Mouse (Mus musculus) cerebellum, postnatal 25 days (tissue): ENCODE measurements around the gene Gpr143.
"Not testable (repeated sequence)": the region's sequence is repeated elsewhere in the genome, so short reads cannot be mapped to it uniquely, and the experiment has no call there.

Experiments used
- DNase-seq, 2 experiments: peaks; one replicate each; pipeline ENCODE4 v3.0.0; 2021; ENCODE audit warnings: mixed read lengths in 2 of 2

The Gpr143 gene

DNA sequence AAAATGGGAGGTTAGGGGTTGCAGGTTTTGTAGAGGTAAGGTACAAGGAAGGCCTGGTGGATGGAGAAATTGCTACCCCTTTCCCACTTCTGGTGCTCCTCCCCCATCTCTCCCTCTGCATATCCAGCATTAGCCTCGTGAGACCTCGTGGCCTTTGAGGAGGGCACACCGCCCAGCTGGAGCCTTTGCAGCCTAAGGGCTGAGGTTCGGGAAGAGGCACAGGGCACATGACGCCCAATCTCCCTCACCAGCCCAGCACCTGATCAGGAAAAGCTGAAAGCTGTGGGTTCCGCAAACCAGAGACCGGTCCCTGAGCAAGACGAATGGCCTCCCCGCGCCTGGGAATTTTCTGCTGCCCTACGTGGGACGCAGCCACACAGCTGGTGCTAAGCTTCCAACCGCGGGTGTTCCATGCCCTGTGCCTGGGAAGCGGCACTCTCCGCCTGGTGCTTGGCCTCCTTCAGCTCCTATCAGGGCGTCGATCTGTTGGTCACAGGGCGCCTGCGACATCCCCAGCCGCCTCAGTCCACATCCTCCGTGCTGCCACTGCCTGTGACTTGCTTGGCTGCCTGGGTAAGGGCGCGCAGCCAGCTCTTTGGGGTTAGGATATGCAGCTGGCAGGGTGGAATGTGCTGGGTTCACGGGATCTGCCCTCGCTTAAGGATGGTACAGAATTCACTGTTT, at the start of gene Gpr143:
Gene Gpr143 (plus strand): TSS at position 202 of the 684 bp plus-strand sequence.
- DNase-seq = peak; percentile 4 to 5

- no peak for DNase-seq
Measured at GRCm38 (mm10) chrX:152735283-152735682, 46.4 kb upstream of the Gpr143 start.

GRCm38 (mm10) chrX:152738191-152738590, 43.5 kb upstream of the Gpr143 start:
- DNase-seq = no peak

- no peak for DNase-seq
Measured at GRCm38 (mm10) chrX:152738759-152739368, 42.9 kb upstream of the Gpr143 start.

GRCm38 (mm10) chrX:152743642-152744041, 38.1 kb upstream of the Gpr143 start:
- no peak for DNase-seq

DNA sequence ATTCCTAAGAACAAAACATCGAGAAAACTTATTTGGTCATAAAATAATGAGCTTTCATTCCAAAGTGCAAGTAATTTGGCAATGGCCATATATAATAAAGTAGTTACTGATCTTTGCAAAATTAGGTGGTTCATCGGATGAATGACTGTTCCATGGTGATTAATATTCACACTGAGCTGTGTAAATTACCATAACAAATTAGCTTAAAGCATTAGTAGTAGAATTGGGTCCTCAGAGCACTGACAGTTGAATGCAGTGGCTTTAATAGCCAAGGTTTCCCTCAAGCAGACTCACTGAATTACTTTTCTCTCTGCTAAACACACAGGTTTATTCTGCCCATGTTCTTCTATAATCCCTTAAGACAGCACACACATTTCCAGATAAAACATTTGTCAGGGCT, 35.8 kb upstream of the Gpr143 start:
- no peak for DNase-seq

- no peak for DNase-seq
Measured at GRCm38 (mm10) chrX:152755819-152756218, 25.9 kb upstream of the Gpr143 start.

DNA sequence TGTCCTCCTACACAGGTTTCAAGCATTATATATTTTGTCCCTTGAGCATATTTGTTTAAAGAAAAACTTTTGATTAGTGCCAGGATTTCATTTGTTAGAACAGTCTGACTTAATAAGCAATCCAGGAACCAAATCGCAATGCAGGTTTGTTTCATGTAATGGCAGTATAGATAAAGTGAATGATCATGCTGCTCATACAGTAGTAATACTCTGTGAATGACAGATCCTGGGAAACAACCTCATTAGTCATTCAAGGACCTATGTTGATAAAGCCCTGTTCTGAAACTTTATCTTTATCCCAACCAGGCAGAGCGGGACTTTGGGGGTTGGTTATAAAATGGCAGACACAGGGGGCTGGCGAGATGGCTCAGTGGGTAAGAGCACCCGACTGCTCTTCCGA, 25.4 kb upstream of the Gpr143 start:
- no peak for DNase-seq

GRCm38 (mm10) chrX:152762437-152762836, 19.3 kb upstream of the Gpr143 start:
- DNase-seq = no peak

DNA sequence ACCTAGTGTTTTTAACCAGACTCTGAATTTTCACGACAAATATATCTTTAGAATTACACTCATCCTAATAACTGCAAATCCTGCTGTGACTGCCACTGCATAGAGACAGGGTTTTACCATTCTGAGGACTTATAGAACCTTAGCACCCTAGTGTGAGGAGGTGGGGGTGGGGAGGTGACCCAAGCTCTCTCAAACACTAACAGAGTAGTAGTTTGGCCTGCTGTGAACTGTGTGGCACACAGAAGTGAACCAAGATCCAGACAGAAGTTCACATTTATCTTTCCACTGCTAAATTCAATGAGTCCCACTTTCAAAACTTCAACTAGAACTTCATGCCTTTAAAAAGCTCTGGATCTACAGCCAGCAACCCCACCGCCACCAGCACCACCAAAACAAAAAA, 18.9 kb upstream of the Gpr143 start:
- DNase-seq = no peak

DNA sequence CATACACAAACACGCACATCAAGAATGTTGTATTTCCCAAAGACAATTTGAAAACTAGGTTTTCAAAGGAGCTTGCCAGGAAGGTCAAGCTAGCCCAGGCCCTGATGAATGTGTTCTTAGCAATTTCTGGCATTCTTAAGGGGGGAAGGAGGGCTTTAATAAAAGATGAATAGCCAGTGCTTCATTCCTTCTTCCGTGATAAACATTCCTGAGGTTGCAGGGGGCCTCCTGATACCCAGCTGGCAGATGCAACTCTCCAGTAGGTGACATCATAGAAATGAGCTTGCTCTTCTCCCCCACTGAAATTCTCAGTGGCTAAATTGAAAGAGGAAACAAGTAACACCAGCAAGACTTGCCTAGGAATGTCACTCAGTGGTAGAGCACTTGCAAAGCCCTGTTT, 17.6 kb upstream of the Gpr143 start:
- DNase-seq = no peak

DNA sequence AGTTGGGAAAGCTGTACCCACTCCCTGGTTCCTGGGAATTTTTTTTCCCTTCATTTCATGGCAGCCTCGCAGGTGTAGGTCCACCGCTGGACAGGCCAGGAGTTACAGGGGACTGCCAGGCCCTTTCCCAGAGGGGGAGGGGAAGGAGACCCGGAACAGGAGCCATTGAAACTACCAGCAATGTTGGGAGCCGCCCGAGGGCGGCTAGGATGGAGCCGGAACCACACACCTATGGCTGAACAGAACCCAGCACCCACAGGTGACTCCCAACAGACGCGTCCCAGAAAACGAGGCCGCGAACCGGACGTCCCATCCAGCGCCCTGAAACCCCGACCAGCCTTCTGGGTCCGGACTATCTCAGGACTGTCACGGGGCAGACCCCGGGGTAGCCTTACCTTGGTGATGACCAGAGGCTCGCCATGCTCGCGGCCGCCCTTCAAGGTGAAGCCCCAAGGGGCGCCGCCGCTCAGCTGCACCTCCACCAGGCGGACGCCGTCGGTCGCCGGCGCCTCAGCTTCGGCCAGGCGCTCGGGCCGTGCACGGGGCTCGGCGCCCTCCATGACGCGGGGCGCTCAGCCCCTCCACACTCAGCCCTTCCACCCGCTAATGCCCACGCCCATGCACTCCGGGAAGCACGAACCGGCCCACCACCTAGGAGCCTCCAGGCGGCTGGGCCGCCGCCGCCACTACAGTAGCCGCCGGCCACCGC, 12.7 kb upstream of the Gpr143 start, which contains the start of gene Shroom2:
Gene Shroom2 (minus strand): TSS at position 575 of the 709 bp plus-strand sequence.
- DNase-seq = peak; percentile 5 to 8

GRCm38 (mm10) chrX:152769600-152770157, 12.0 kb upstream of the Gpr143 start:
- peak; percentile 15 to 27 for DNase-seq

DNA sequence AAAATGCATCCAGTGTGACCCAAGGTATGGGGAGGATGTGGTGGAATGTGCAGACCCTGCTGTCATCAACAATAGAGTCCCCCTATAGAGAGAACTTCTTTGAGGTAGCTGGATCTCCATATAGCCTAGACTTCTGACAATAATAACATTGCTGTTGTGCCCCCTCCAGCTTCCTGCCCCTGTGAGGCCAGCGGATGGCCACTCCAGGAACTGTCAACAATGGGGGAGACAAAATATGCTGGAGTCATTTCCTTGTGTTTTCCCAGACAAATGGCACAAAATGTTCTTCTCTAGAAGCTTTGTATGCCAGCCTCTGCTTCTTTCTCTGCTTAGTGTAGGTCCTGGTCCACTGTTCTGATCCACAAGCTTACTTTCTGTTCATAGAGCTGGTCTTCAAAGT, 6.4 kb downstream of the Gpr143 start:
- DNase-seq = no peak

DNA sequence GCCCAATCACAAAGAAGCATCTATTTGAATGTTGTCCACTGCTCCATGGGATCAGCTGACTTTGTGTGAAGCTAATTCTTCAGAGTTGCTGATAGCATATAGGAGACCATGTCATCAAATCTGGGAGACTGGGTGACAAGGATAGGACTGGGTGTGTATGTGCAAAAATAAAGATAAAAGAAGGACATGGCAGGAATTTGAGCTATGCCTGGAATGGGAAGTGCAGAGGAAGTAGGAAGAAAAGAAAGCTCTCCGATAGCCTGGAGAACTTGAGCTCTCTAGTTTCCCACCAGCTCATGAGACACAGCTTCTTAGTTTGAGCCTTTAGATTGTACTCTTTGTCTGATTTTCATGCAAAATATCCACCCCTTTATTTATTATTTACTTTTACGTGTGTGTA, 6.9 kb downstream of the Gpr143 start:
- no peak for DNase-seq

DNA sequence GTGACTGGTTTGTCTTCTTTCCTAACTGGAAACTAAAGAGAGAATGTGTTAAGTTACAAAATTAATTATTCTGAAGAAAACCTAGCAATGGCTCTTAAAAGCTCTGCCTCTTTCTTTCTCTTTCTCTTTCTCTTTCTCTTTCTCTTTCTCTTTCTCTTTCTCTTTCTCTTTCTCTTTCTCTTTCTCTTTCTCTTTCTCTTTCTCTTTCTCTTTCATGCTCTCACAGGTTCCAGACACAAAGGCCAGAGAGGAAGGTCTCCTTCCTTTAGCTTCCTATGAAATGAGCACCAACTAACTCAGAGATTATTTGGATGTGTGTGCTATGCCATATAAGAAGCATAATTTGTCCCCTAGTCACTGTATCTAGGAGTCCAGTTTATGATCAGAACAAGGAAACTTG, 23.6 kb downstream of the Gpr143 start:
- DNase-seq = no peak

- no peak for DNase-seq
Measured at GRCm38 (mm10) chrX:152813339-152813738, 31.6 kb downstream of the Gpr143 start.

DNA sequence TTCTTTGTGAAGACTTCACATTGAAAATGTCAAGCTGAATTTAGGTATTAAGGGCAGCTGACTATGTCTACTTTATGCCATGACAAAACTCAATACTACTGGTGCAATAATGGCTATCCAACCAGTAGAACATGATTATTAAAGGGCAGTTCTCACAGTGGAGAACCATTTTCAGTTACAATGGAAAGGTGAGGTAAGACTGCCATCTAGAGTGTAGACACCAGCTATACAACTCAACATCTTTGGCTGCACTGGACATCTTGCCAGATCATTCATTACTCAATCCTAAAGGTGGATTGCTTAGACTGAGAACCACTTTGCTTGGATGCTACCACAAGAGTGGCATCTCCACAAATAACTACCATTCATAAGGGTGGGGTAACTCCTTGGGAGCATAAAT, 37.3 kb downstream of the Gpr143 start:
- no peak for DNase-seq

GRCm38 (mm10) chrX:152831003-152831550, 49.4 kb downstream of the Gpr143 start:
- not testable (repeated sequence) for DNase-seq

DNA sequence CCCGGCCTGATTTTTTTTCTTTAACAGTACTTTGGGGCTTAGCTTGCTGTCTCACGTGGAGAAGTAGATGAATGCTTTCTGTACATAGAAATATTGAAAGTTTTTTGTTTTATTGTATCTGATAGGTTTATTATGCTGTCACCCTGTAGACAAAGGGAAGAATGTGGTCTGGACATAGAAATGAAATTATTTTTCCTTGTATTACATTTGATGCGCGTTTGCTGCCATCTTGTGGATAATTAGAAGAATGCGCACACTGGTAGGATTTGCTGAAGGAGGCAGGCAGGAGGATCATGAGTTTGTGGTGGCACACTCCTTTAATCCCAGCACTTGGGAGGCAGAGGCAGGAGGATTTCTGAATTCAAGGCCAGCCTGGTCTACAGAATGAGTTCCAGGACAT, 53.2 kb downstream of the Gpr143 start:
- peak; percentile 4 to 17 for DNase-seq

GRCm38 (mm10) chrX:152855076-152855772, 73.5 kb downstream of the Gpr143 start:
- no peak for DNase-seq
